Mouse (Mus musculus): ENCODE results near the gene Slirp. TPM values are rescaled to one million over a fixed set of nuclear protein-coding genes. Genes with fewer than 3 reads are reported as not detected.

Gene Slirp
- polyA plus RNA-seq, 1 experiment from 2014 or later, result 281 TPM

DNA sequence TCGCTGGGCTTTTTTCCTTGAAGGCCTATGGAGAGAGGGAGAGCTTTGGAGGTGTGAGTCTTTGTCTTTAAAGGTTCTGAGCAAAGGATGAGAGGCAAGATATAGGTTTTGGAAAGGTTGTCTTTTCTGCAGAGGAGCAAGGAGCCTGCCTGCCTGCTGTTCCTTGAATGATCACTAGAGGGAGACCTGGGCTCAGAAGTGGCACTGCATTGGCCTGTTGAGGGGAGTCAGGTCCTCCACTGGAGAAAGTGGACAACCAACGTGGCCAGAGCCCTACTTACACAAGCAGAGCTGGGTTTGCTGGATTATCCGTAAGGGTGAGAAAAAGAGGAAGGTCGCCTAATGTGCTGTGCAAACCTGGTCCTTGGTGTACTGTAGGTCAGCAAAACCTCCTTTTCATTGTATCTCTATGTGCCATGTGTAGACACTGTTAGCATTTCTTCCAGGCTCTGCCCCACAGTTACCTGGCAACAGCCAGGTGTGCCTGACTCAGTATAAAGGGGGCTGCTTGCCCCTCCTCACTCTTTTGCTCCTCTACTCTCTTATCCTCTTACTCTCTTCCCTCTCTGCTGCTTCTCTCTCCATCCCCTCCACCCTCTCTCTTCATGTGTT lies 30.4 kb upstream of the Slirp start:
- 27% methylated on average over 4 of the region's 4 CpGs for WGBS
- no peaks in the 10 kb centered on the region for H3K9me3 ChIP-seq (replicated peaks)
- H3K4me3 ChIP-seq (replicated peaks), result no peak overlapping the region
- no peak overlapping the region for H3K9ac ChIP-seq
- H3K27ac ChIP-seq (replicated peaks), result no peak overlapping the region
- no peak overlapping the region for H3K4me2 ChIP-seq (replicated peaks)
- no peak for ATAC-seq (ENCODE audit: insufficient number of reproducible peaks, low FRiP score, low TSS enrichment, low read depth)
- no peaks in the 10 kb centered on the region for H3K4me1 ChIP-seq
- no peaks in the 10 kb centered on the region for H3K27me3 ChIP-seq
- no peaks in the 10 kb centered on the region for H3K36me3 ChIP-seq

DNA sequence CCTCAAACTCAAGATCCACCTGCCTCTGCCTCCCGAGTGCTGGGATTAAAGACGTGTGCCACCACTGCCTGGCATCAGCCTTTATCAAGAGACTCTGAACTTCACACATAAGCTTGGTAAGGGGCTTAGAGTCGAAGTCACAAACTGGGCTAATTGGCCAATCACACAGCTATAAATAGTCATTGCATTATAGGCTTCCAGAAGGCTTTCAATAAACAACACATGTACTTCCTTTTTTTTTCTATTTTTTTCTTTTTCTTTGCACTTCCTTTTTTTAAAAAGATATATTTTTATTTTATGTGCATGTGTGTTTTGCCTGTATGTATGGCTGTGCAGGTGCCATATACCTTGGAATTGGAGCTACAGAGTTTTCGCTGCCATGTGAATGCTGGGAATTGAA lies 28.3 kb upstream of the Slirp start:
- H3K27ac ChIP-seq (replicated peaks), result no peak overlapping the region
- H3K4me3 ChIP-seq (replicated peaks), result no peak overlapping the region
- ATAC-seq (ENCODE audit: insufficient number of reproducible peaks, low FRiP score, low TSS enrichment, low read depth), result no peak
- H3K4me2 ChIP-seq (replicated peaks), result no peak overlapping the region
- H3K27me3 ChIP-seq, result no peaks in the 10 kb centered on the region
- 66% methylated on average over 4 of the region's 4 CpGs for WGBS
- H3K36me3 ChIP-seq, result no peaks in the 10 kb centered on the region
- no peak overlapping the region for H3K9ac ChIP-seq
- no peaks in the 10 kb centered on the region for H3K9me3 ChIP-seq (replicated peaks)
- H3K4me1 ChIP-seq, result no peaks in the 10 kb centered on the region

DNA sequence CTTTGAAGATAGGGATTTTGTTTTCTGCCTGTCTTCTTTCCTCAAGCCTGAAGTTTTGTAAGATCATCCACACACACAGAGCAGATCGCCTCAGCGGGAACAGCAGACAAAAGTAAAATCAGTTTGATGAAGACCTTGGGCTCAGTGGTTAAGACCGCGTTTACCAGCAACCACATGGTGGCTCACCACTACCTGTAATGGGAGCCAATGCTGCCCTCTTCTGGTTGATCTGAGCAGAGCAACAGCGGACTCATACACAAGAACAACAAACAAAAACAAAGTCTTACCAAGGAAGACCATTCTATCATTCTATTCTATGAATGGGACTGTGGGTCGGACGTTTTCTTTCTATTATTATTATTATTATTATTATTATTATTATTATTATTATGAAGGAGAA lies 27.0 kb upstream of the Slirp start:
- WGBS, result 34% methylated on average over 7 of the region's 7 CpGs
- Histone ChIP-seq H3K4me3 (replicated peaks) (no peak overlapping the region), H3K4me1 (no peaks in the 10 kb centered on the region), H3K27me3 (no peaks in the 10 kb centered on the region), H3K27ac (replicated peaks) (no peak overlapping the region), H3K9ac (no peak overlapping the region), H3K4me2 (replicated peaks) (no peak overlapping the region), H3K36me3 (no peaks in the 10 kb centered on the region), H3K9me3 (replicated peaks) (no peaks in the 10 kb centered on the region)
- no peak for ATAC-seq (ENCODE audit: insufficient number of reproducible peaks, low FRiP score, low TSS enrichment, low read depth)

DNA sequence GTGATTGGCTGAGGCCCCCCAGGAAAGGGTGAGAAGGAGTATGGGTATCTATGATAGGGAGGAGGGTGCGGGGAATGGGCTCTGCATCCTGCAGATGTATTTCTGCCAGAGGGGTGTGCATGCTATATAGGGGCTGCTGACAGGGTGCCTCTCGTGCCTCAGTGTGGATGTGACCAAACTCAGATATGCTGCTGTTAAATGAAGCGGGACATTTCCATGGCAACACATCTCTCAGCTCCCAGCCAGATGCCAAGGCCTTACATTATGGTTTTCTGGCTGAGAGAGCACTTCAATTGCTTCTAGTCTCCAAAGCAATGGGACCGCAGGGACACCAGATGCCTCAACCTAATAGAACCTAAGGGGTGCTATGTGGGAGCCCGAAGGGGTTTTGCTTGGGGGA lies 24.8 kb upstream of the Slirp start:
- Histone ChIP-seq H3K4me1 (no peaks in the 10 kb centered on the region), H3K9me3 (replicated peaks) (no peaks in the 10 kb centered on the region), H3K4me3 (replicated peaks) (no peak overlapping the region), H3K27ac (replicated peaks) (no peak overlapping the region), H3K9ac (no peak overlapping the region), H3K27me3 (no peaks in the 10 kb centered on the region), H3K36me3 (0 out of 2 replicates have a peak, but pooled peaks cover 9% of the 10 kb centered on the region), H3K4me2 (replicated peaks) (no peak overlapping the region)
- 59% methylated on average over 5 of the region's 5 CpGs for WGBS
- ATAC-seq (ENCODE audit: insufficient number of reproducible peaks, low FRiP score, low TSS enrichment, low read depth), result no peak; the same call in 1 of the 2 replicates

GRCm38 (mm10) chr12:87419974-87420485 lies 23.7 kb upstream of the Slirp start:
- Histone ChIP-seq H3K27ac (replicated peaks) (no peak overlapping the region), H3K4me2 (replicated peaks) (no peak overlapping the region), H3K36me3 (peaks cover 19% of the 10 kb centered on the region; the same call in 1 of the 2 replicates), H3K4me3 (replicated peaks) (no peak overlapping the region), H3K27me3 (no peaks in the 10 kb centered on the region), H3K9ac (no peak overlapping the region), H3K9me3 (replicated peaks) (no peaks in the 10 kb centered on the region), H3K4me1 (no peaks in the 10 kb centered on the region)
- WGBS, result 61% methylated on average over 12 of the region's 12 CpGs
- ATAC-seq (ENCODE audit: insufficient number of reproducible peaks, low FRiP score, low TSS enrichment, low read depth), result no peak

DNA sequence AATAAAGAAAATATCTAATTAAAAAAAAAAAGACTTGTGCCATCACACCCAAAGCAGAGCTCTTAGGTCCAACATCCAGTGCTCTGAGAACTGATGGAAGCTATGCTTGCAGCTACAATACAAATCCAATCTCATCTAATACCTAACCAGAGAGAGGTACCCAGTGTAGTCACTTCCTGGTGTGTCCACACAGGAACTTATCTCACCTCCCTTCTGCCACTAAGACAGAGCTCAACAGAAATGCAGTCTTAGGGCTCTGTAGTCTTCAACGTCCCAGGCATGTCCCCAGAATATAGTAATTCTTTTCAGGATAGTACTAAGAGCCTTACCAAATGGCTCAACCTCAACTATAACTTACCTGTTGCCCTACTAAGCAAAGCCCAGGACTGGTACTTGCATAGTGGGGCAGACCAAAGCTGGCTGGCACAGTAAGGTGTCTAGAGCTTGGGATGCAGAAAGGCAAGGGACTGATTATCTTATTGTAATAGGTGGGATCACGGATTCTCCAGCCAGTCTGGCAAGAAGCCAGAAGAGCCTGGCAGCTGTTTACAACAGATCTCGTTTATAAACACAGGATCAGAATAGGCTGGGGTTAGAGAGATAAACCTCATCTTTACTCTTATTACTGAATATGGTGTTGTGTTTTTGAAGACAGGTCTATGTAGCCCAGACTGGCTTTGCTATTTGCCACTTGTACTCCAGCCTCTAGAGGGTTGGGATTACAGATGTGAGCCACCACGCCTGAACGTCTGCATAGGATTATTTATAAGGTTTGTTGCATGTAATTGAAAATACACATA lies 21.8 kb upstream of the Slirp start:
- H3K9ac ChIP-seq, result no peak overlapping the region
- H3K9me3 ChIP-seq (replicated peaks), result no peaks in the 10 kb centered on the region
- no peaks in the 10 kb centered on the region for H3K4me1 ChIP-seq
- H3K4me2 ChIP-seq (replicated peaks), result no peak overlapping the region
- H3K27ac ChIP-seq (replicated peaks), result no peak overlapping the region
- H3K36me3 ChIP-seq, result peaks cover 30% of the 10 kb centered on the region
- H3K4me3 ChIP-seq (replicated peaks), result no peak overlapping the region
- no peak for ATAC-seq (ENCODE audit: insufficient number of reproducible peaks, low FRiP score, low TSS enrichment, low read depth)
- 64% methylated on average over 5 of the region's 5 CpGs for WGBS
- H3K27me3 ChIP-seq, result no peaks in the 10 kb centered on the region

DNA sequence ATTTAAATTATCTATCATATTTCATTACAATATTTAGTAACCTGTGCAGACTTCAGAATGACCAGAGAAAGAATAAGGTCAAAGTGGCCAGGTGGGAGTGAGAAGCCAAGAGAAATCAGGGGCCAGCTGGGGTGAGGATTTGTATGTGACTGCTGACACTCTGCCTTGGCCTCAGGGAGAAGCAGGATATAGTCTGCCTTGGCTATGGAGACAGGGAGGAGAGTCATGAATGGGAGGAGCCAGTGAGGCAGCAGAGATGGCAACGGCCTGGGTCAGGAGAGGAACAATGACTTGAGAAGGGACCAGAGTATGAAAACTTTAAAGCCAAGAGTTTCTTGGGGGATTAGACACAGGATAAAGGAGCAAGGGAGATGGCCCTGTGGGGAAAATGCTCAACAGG lies 20.0 kb upstream of the Slirp start:
- 46% methylated on average over 1 of the region's 1 CpGs for WGBS

GRCm38 (mm10) chr12:87424516-87424915 lies 19.2 kb upstream of the Slirp start:
- 27% methylated on average over 3 of the region's 3 CpGs for WGBS
- Histone ChIP-seq H3K9ac (no peak overlapping the region), H3K4me2 (replicated peaks) (no peak overlapping the region), H3K27me3 (no peaks in the 10 kb centered on the region), H3K9me3 (replicated peaks) (no peaks in the 10 kb centered on the region), H3K36me3 (peaks cover 54% of the 10 kb centered on the region), H3K4me3 (replicated peaks) (no peak overlapping the region), H3K27ac (replicated peaks) (no peak overlapping the region), H3K4me1 (no peaks in the 10 kb centered on the region)
- no peak for ATAC-seq (ENCODE audit: insufficient number of reproducible peaks, low FRiP score, low TSS enrichment, low read depth)

More for the DNA sequence above, 20.0 kb upstream of the Slirp start:
- no peak overlapping the region for H3K27ac ChIP-seq (replicated peaks)
- H3K4me1 ChIP-seq, result no peaks in the 10 kb centered on the region
- no peak for ATAC-seq (ENCODE audit: insufficient number of reproducible peaks, low FRiP score, low TSS enrichment, low read depth)
- H3K4me3 ChIP-seq (replicated peaks), result no peak overlapping the region
- H3K9me3 ChIP-seq (replicated peaks), result no peaks in the 10 kb centered on the region
- H3K27me3 ChIP-seq, result no peaks in the 10 kb centered on the region
- H3K9ac ChIP-seq, result no peak overlapping the region
- no peak overlapping the region for H3K4me2 ChIP-seq (replicated peaks)
- H3K36me3 ChIP-seq, result peaks cover 46% of the 10 kb centered on the region

- WGBS, result 92% methylated on average over 5 of the region's 5 CpGs
- no peak for ATAC-seq (ENCODE audit: insufficient number of reproducible peaks, low FRiP score, low TSS enrichment, low read depth)
- H3K4me2 ChIP-seq (replicated peaks), result no peak overlapping the region
- no peaks in the 10 kb centered on the region for H3K27me3 ChIP-seq
- no peaks in the 10 kb centered on the region for H3K9me3 ChIP-seq (replicated peaks)
- H3K36me3 ChIP-seq, result peaks cover 73% of the 10 kb centered on the region
- H3K9ac ChIP-seq, result no peak overlapping the region
- no peak overlapping the region for H3K27ac ChIP-seq (replicated peaks)
- H3K4me1 ChIP-seq, result no peaks in the 10 kb centered on the region
- H3K4me3 ChIP-seq (replicated peaks), result no peak overlapping the region
These were observed 17.2 kb upstream of the Slirp start for GRCm38 (mm10) chr12:87426354-87427031.

DNA sequence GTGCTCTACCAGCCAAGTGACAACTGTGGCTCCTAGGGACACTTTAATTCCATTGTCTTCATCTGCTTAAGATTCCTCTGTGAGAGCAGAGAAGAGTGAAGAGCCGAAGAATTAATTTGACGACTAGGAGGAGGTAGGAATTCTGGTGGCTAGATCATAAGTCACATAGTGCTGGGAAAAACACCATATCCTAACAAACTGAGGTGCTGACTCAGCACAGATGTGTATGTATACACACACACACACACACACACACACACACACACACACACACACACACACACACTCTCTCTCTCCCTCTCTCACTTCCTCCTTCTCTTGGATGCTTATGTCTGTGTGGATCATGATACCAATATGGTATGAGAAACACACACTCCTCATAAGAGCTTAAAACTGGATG lies 15.4 kb upstream of the Slirp start:
- no peak overlapping the region for H3K4me3 ChIP-seq (replicated peaks)
- H3K27me3 ChIP-seq, result no peaks in the 10 kb centered on the region
- H3K9me3 ChIP-seq (replicated peaks), result no peaks in the 10 kb centered on the region
- H3K4me2 ChIP-seq (replicated peaks), result no peak overlapping the region
- H3K36me3 ChIP-seq, result peaks cover 85% of the 10 kb centered on the region
- no peaks in the 10 kb centered on the region for H3K4me1 ChIP-seq
- H3K27ac ChIP-seq (replicated peaks), result no peak overlapping the region
- WGBS, result 87% methylated on average over 2 of the region's 2 CpGs
- H3K9ac ChIP-seq, result no peak overlapping the region
- ATAC-seq (ENCODE audit: insufficient number of reproducible peaks, low FRiP score, low TSS enrichment, low read depth), result no peak

DNA sequence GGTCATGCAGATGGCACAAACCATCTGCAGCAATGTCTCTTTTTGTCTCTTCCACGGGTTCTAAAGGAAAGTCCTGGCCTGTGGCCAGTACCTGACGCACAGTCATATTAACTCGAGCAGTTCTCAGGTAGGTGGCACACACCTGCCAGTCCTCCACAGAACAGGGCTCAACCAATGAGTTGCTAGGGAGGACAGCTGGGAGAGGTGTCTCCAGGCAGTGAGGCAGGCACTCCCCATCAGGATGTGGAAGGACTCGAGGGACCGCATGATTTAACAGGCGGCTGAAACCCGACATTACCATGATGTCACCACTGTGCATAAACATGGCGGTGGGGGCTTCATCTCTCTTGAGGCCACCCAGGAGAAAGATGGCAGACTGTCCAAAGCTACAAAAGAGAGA lies 14.8 kb upstream of the Slirp start:
- H3K36me3 ChIP-seq, result peaks cover 86% of the 10 kb centered on the region
- no peak overlapping the region for H3K4me2 ChIP-seq (replicated peaks)
- no peaks in the 10 kb centered on the region for H3K9me3 ChIP-seq (replicated peaks)
- no peak overlapping the region for H3K27ac ChIP-seq (replicated peaks)
- H3K9ac ChIP-seq, result no peak overlapping the region
- H3K4me3 ChIP-seq (replicated peaks), result no peak overlapping the region
- H3K27me3 ChIP-seq, result no peaks in the 10 kb centered on the region
- peak; percentile 54 for ATAC-seq (ENCODE audit: insufficient number of reproducible peaks, low FRiP score, low TSS enrichment, low read depth)
- H3K4me1 ChIP-seq, result no peaks in the 10 kb centered on the region
- WGBS, result 81% methylated on average over 8 of the region's 8 CpGs

All from embryonic facial prominence, embryonic 15.5 days (tissue).